Mouse (Mus musculus): ENCODE data around the gene Disp1. TPM values are rescaled to one million over a fixed set of nuclear protein-coding genes. Genes with fewer than 3 reads are reported as not detected.

Disp1 gene
- polyA plus RNA-seq (2015; fragmentation: Nextera tagmentation; extraction: Ambion mirVana), result 3.5 and 4.0 TPM in 2 replicates

DNA sequence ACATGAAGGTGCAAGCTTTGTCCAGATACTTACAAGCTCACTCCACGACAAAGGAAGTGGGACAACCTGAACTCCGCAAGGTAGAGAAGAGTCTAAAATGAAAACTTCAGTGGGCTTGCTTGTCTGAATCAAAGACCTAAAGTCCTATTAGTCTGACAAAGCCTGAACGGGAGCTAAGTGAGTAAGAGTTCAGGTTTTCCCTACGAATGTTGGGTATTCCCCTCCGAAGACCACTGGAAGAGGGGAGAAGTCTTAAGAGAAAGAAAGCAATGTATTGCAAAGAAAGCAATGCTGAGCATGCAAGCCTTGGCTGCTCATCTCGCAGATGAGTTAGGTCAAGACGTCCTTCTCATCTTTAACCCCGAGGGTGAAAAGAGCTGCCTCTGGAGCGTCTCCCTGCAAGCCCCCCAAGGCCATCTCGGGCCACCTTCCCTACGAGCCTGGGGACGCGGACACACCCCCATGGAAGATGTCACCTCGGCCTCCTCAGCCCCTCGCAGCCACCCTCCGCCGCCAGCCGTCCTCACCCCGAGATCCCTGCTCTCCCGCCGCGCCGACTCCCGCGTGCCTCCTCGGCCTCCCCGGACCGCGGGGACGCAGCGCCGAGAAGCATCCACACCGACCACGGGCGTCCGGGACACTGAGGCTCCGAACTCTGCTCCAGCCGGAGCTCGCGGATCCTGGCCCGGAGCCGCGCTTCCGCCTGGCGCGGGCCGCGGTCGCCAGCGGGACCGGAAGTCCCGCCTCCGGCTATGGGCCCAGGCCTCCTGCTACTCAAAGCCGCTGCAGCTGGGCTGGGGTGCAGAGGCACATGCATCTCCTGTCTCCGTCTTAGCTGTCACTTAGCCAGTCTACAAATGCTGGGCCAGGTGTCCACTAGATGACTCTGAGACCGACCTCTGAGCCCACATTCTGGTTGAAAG is at the start of gene Disp1:
Disp1 (minus strand) TSS at position 727 of the 923 bp plus-strand sequence.
- Histone ChIP-seq H3K27ac (ENCODE audit: low read length) (no peak within 1 kb of the TSS), H3K4me3 (ENCODE audit: low read depth, low read length) (peak within 1 kb of the TSS; percentile 76), H3K36me3 (ENCODE audit: insufficient read depth, low read length) (no peaks in the 10 kb centered on the region), H3K9ac (replicated peaks; ENCODE audit: low read depth) (peak within 1 kb of the TSS; percentile 76), H3K4me2 (replicated peaks; ENCODE audit: low read depth, low read length) (peak within 1 kb of the TSS; percentile 87), H3K4me1 (ENCODE audit: insufficient read depth, low read depth, low read length) (peaks cover 8% of the 10 kb centered on the region; the same call in 1 of the 2 replicates), H3K9me3 (ENCODE audit: low read length) (no peaks in the 10 kb centered on the region), H3K27me3 (replicated peaks; ENCODE audit: insufficient read depth, low read length) (no peaks in the 10 kb centered on the region)
- DNase-seq (ENCODE audit: low spot score) (peak; percentile 82), ATAC-seq (peak; percentile 88)
- TF ChIP-seq CTCF (IDR thresholded peaks at IDR 0.05) (no peak), EP300 (IDR thresholded peaks at IDR 0.05) (no peak)
- WGBS, result 2% methylated on average over 48 of the region's 56 CpGs

DNA sequence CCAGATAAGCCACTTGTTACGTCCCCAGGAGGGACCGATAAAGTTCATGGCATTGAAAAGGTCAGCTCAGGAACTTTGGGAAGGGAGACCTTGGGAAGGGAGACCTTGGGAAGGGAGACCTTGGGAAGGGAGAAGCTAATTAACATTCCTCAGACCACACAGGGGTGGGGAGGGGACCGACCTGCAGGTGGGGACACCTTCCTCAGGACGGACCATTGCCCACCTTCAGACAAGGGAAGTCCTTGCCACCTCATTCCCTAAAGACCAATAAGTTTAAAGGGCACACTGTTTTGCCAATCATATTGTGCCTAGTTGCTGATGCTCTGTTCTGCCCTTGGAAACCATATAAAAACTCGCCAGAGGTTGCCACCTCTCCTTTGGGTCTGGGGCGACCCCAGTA is 46.3 kb upstream of the Disp1 start:
- TF ChIP-seq CTCF (IDR thresholded peaks at IDR 0.05) (no peak), EP300 (IDR thresholded peaks at IDR 0.05) (no peak)
- H3K36me3 ChIP-seq (ENCODE audit: insufficient read depth, low read length), result no peaks in the 10 kb centered on the region
- H3K9me3 ChIP-seq (ENCODE audit: low read length), result no peaks in the 10 kb centered on the region
- H3K4me3 ChIP-seq (ENCODE audit: low read depth, low read length), result no peak overlapping the region
- no peak for DNase-seq (ENCODE audit: low spot score)
- 66% methylated on average over 6 of the region's 6 CpGs for WGBS
- no peaks in the 10 kb centered on the region for H3K4me1 ChIP-seq (ENCODE audit: insufficient read depth, low read depth, low read length)
- H3K4me2 ChIP-seq (replicated peaks; ENCODE audit: low read depth, low read length), result no peak overlapping the region
- H3K27ac ChIP-seq (ENCODE audit: low read length), result no peak overlapping the region
- H3K27me3 ChIP-seq (replicated peaks; ENCODE audit: insufficient read depth, low read length), result no peaks in the 10 kb centered on the region
- H3K9ac ChIP-seq (replicated peaks; ENCODE audit: low read depth), result no peak overlapping the region
- ATAC-seq, result no peak

DNA sequence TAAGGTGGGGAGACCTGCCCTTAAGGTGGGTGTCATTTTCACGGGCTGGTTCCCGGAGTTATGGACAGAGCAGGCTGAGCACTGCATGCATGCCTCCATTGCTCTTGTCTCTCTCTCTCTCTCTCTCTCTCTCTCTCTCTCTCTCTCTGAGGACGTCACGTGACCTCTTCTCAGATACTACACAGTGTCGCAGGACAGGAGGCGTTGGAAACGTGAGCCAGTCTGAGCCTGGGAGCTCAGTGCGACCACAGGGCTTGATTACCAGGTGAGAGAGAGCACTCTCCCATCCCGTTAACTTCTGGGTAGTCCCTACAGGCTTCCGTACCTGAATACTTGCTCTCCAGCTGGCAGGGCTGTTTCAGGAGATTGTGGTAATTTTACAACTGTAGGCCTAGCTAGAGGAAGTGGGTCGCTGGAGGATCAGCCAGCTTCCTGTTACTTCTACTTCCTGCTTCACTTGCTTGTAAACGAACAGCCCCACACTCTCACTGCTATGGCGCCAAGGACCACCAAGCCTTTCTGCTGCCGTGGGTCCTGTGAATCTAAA is 44.7 kb upstream of the Disp1 start:
- ATAC-seq, result no peak

GRCm38 (mm10) chr1:183264145-183265008 is 43.1 kb upstream of the Disp1 start:
- TF ChIP-seq CTCF (IDR thresholded peaks at IDR 0.05) (no peak), EP300 (IDR thresholded peaks at IDR 0.05) (no peak)
- Histone ChIP-seq H3K9ac (replicated peaks; ENCODE audit: low read depth) (no peak overlapping the region), H3K4me3 (ENCODE audit: low read depth, low read length) (no peak overlapping the region), H3K36me3 (ENCODE audit: insufficient read depth, low read length) (no peaks in the 10 kb centered on the region), H3K9me3 (ENCODE audit: low read length) (no peaks in the 10 kb centered on the region), H3K27me3 (replicated peaks; ENCODE audit: insufficient read depth, low read length) (no peaks in the 10 kb centered on the region), H3K27ac (ENCODE audit: low read length) (no peak overlapping the region), H3K4me2 (replicated peaks; ENCODE audit: low read depth, low read length) (no peak overlapping the region), H3K4me1 (ENCODE audit: insufficient read depth, low read depth, low read length) (no peaks in the 10 kb centered on the region)
- ATAC-seq (peak; percentile 68), DNase-seq (ENCODE audit: low spot score) (peak; percentile 46)
- WGBS, result 66% methylated on average over 13 of the region's 13 CpGs

More for the DNA sequence above, 44.7 kb upstream of the Disp1 start:
- H3K36me3 ChIP-seq (ENCODE audit: insufficient read depth, low read length), result no peaks in the 10 kb centered on the region
- H3K9ac ChIP-seq (replicated peaks; ENCODE audit: low read depth), result no peak overlapping the region
- TF ChIP-seq CTCF (IDR thresholded peaks at IDR 0.05), result no peak
- TF ChIP-seq EP300 (IDR thresholded peaks at IDR 0.05), result no peak
- no peaks in the 10 kb centered on the region for H3K4me1 ChIP-seq (ENCODE audit: insufficient read depth, low read depth, low read length)
- no peaks in the 10 kb centered on the region for H3K9me3 ChIP-seq (ENCODE audit: low read length)
- H3K27ac ChIP-seq (ENCODE audit: low read length), result no peak overlapping the region
- WGBS, result 44% methylated on average over 14 of the region's 14 CpGs
- no peaks in the 10 kb centered on the region for H3K27me3 ChIP-seq (replicated peaks; ENCODE audit: insufficient read depth, low read length)
- no peak overlapping the region for H3K4me3 ChIP-seq (ENCODE audit: low read depth, low read length)
- peak; percentile 36 for DNase-seq (ENCODE audit: low spot score)
- H3K4me2 ChIP-seq (replicated peaks; ENCODE audit: low read depth, low read length), result no peak overlapping the region

DNA sequence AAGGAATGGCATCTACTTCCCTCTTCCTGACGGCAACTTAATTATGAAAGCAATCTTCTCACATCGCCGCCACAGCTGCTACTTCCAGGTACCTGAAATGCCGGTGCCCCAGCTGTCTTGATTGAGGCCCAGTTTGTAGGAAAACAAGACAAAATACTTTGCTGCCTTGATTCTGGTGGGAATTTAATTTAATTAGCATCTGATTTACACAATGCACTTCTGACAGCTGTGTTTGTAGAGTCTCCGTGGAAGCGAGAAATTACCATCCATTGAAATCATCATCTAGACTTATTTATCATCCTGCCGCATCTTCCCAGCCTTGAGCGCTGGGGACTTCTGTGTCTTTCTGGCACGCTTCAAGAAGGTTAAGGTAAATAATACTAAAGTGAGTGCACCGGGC is 31.3 kb upstream of the Disp1 start:
- WGBS, result 51% methylated on average over 10 of the region's 10 CpGs
- no peak for ATAC-seq
- Histone ChIP-seq H3K27ac (ENCODE audit: low read length) (no peak overlapping the region), H3K27me3 (replicated peaks; ENCODE audit: insufficient read depth, low read length) (no peaks in the 10 kb centered on the region), H3K9ac (replicated peaks; ENCODE audit: low read depth) (no peak overlapping the region), H3K9me3 (ENCODE audit: low read length) (no peaks in the 10 kb centered on the region), H3K36me3 (ENCODE audit: insufficient read depth, low read length) (no peaks in the 10 kb centered on the region), H3K4me1 (ENCODE audit: insufficient read depth, low read depth, low read length) (no peaks in the 10 kb centered on the region), H3K4me2 (replicated peaks; ENCODE audit: low read depth, low read length) (no peak overlapping the region), H3K4me3 (ENCODE audit: low read depth, low read length) (no peak overlapping the region)
- TF ChIP-seq EP300 (IDR thresholded peaks at IDR 0.05), result no peak
- DNase-seq (ENCODE audit: low spot score), result no peak

- WGBS, result 58% methylated on average over 2 of the region's 2 CpGs
- ATAC-seq (no peak), DNase-seq (ENCODE audit: low spot score) (no peak)
- Histone ChIP-seq H3K4me1 (ENCODE audit: insufficient read depth, low read depth, low read length) (no peaks in the 10 kb centered on the region), H3K9ac (replicated peaks; ENCODE audit: low read depth) (no peak overlapping the region), H3K9me3 (ENCODE audit: low read length) (no peaks in the 10 kb centered on the region), H3K27me3 (replicated peaks; ENCODE audit: insufficient read depth, low read length) (no peaks in the 10 kb centered on the region), H3K4me3 (ENCODE audit: low read depth, low read length) (no peak overlapping the region), H3K4me2 (replicated peaks; ENCODE audit: low read depth, low read length) (no peak overlapping the region), H3K27ac (ENCODE audit: low read length) (no peak overlapping the region), H3K36me3 (ENCODE audit: insufficient read depth, low read length) (no peaks in the 10 kb centered on the region)
- TF ChIP-seq CTCF (IDR thresholded peaks at IDR 0.05) (no peak), EP300 (IDR thresholded peaks at IDR 0.05) (no peak)
These were observed 30.5 kb upstream of the Disp1 start for GRCm38 (mm10) chr1:183251818-183252217.

Data from lung, postnatal 0 days (tissue).